Mouse (Mus musculus) forelimb bud, embryonic 11.5 days (tissue): Measurements from ENCODE around the gene Gsta2.
"Not testable (repeated sequence)": the region's sequence is repeated elsewhere in the genome, so short reads cannot be mapped to it uniquely, and the experiment has no call there.

Source experiments
- DNase-seq: peaks from one replicate; pipeline ENCODE4 v3.0.0-alpha.2; 2012; ENCODE audit warnings: low read depth, low spot score

Gsta2 gene

GRCm38 (mm10) chr9:78365850-78366544 lies 10.4 kb upstream of the Gsta2 start:
- no peak for DNase-seq

- DNase-seq, result no peak
These were observed 9.1 kb upstream of the Gsta2 start for GRCm38 (mm10) chr9:78364701-78365100.

DNA sequence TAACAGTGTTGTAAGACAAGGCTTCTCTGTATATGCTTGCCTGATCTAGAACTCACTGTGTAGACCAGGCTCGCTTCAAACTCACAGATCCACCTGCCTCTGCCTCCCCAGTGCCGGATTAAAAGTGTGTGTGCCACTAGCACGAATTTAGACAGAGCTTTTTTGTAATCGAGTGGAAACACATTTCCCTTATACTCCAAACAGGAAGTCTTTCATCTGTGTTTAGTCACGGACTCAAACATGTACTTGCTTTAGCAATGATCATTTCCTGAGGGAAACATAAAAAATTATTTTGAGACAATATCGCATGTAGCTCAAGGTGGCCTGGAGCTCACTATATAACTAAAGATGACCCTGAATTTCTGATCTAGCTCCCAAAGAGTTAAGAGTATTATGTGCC lies 7.8 kb upstream of the Gsta2 start:
- DNase-seq, result no peak

- DNase-seq, result no peak
These were observed 4.9 kb upstream of the Gsta2 start for GRCm38 (mm10) chr9:78360484-78360872.

- no peak for DNase-seq
These were observed 4.3 kb upstream of the Gsta2 start for GRCm38 (mm10) chr9:78359750-78360483.

DNA sequence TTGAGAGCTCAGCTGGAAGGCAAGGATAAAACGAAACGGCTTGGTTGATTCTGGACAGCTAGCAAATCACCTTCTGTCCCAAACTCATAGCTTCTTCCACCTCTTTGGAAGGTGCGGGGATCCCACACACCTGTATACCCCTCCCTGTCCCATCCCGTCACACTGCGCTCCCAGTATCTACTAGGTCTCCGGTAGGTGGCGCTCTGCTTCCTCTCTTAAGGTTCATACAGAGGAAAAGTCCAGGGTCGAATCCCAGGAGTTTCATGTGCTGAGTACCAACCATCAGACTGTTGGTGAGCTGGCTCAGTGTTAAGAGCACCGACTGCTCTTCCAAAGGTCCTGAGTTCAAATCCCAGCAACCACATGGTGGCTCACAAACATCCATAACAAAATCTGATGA lies 2.5 kb upstream of the Gsta2 start:
- peak; percentile 78 for DNase-seq

- no peak for DNase-seq
These were observed 666 bp downstream of the Gsta2 start for GRCm38 (mm10) chr9:78354665-78355578.

GRCm38 (mm10) chr9:78351504-78352220 lies 3.9 kb downstream of the Gsta2 start:
- no peak for DNase-seq

DNA sequence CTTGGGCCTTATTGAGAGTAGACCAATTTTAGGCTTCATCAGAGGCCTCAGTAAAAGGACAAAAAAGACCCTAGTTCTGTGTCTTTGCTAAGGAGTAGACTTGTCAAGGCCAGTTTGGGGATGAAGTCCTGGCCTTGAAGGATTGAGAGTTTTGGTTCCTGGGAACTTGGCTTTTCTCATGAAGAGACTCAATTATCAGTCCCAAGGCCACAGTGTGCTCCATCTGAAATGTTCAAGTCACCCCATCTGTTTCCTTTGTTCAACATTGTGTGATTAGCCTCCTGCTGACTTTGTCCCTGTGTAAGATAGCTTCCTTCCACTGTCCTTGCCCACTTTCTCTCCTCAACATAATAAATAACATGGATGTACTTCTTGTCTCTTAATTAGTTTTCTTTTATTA lies 5.6 kb downstream of the Gsta2 start:
- not testable (repeated sequence) for DNase-seq

DNA sequence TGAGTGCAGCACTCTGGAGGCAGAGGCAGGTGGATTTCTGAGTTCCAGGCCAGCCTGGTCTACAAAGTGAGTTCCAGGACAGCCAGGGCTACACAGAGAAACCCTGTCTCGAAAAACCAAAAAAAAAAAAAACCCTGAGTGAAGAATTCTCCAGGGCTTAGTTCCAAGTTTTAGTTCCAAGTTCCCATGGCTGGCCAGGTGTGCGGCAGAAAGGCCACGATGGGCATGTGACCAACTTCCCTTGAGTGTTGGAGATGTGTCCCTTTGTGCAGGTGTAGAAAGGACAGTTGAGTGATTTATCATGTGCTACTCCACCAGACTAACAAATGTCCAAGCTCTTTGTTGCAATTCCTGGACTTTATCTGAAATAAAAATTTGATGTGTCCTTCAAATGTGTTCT lies 6.4 kb downstream of the Gsta2 start:
- not testable (repeated sequence) for DNase-seq

DNA sequence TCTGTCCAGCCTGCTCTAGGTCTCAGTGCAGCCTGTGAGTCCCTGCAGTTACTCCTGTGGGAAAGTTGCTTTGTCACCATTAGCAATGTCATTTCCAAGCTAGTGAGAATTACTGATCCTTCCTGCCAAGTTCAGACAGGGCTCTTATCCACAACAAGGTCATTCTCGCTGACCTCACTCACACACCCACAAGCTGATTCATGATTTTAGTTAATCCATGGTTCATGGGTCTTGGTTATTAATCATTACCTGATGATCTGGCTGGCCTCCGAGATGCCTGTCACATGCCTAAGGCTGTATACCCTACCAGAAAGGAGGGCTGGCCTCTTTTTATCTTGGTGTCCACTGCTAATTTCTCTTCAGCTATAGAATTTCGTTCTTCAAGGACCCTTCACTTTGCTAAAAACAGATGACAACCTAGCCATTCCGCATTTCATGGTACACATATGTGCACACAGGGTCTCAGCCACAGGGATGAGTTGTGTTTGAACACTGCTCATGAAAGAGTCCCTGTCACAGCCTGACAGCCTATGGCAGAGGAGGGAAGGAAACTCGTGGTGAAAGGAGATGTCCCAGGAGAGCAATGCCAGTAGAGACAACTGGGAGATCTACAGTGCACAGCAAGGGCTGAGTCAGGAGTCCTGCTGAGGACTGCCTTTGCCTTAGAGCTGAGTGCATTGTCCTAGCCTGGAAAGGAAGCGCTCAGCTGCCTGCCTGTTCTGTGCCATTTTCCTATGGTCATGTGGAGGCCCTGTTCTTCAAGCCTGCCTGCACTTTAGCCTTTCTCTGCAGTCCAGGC lies 7.2 kb downstream of the Gsta2 start:
- DNase-seq, result not testable (repeated sequence)

- DNase-seq, result no peak
These were observed 8.6 kb downstream of the Gsta2 start for GRCm38 (mm10) chr9:78347004-78347403.

DNA sequence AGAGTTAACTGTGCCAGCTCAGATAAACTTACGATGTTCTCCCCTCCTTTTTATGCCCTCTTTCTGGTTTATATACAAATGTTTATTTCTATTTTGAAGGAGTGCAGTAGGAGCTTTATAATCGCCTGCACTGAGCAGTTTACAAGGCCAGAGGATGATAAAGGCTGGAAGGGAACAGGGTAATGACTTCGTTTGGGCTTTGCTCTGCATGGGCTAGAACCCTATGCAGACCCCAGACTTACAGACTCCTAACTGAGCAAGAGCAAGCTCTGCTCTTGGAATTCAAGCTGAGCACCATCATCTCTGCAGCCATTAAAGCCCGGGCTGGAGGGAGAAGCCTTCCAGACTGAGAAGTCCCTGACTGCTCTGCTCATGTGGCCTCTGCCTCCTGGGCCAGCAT lies 10.4 kb downstream of the Gsta2 start:
- DNase-seq, result not testable (repeated sequence)

DNA sequence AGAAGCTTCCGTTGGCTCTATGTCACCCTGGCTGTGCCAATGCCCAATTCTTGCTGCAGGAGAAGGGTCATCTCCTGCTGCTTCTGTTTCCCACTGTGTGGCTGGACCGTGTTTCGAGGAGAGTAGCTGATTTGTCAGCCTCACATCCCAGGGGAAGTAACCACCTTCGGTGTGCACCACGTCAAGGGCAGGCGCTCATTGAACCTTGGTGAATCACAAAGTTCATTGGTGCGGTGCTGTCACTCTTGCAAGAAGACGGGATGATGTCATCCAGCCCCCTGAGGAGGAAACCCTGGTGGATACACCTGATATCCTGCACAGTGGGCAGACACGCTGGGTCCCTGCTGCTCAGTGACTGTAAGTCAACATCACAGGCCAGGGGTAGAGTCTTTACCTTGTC lies 12.5 kb downstream of the Gsta2 start:
- DNase-seq, result not testable (repeated sequence)

DNA sequence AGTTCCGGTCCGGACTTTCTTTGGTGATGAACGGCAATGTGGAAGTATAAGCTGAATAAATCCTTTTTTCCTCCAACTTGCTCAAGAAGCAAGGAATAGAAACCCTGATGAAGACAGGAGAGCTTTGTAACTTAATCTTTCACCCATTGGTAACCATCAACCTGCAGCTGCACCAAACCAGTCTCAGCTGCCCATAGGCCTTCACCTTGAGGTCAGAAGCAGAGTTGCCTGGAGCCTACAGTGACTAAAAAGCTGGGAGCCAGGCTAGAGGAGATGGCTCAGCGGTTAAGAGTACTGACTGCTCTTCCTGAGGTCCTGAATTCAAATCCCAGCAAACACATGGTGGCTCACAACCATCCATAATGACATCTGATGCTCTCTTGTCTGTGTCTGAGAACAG lies 13.1 kb downstream of the Gsta2 start:
- DNase-seq, result not testable (repeated sequence)

GRCm38 (mm10) chr9:78340324-78340723 lies 15.3 kb downstream of the Gsta2 start:
- peak; percentile 46 for DNase-seq

- DNase-seq, result not testable (repeated sequence)
These were observed 18.5 kb downstream of the Gsta2 start for GRCm38 (mm10) chr9:78337050-78337449.

DNA sequence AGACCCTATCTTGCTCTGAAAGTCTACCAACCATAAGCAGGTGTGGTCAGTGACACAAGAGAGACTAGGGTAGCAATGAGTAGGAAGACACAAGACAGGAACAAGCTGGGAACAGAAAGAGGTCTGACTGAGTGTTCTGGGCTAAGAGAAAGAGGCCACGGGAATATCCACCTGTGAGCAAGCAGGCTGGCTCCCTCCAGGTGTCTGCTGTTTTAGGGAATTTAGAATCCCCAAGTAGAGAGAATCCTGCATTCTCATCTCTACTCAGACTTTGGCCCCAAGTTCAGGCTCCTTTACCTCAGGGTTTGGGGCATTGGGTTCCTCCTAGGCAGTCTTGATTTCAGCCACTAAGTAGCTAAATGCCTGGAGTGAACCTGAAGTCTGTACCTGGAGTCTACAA lies 28.3 kb downstream of the Gsta2 start, which contains the start of gene Omt2b:
Gene Omt2b (plus strand): TSS at position 301 of the 400 bp plus-strand sequence.
- DNase-seq, result not testable (repeated sequence)

- DNase-seq, result no peak
These were observed 36.1 kb downstream of the Gsta2 start for GRCm38 (mm10) chr9:78319499-78319898.

- no peak for DNase-seq
These were observed 40.9 kb downstream of the Gsta2 start, which contains the start of gene Omt2a for GRCm38 (mm10) chr9:78314696-78315095. Gene Omt2a, minus strand, starts transcription at chr9:78314796.
